Mouse (Mus musculus) neural tube, embryonic 15.5 days (tissue): ENCODE results near the gene Tbcc. TPM values are rescaled to one million over a fixed set of nuclear protein-coding genes. Genes with fewer than 3 reads are reported as not detected.

Experiments used
- ATAC-seq: fragments of 200-750 bp; cut with Nextera tagmentation; 2 replicates; pipeline ENCODE4 v1.8.0; 2017; ENCODE audit warnings: mild to moderate bottlenecking, moderate TSS enrichment, moderate library complexity; ENCODE audit not compliant: low FRiP score
- H3K27ac ChIP-seq: fragments of 300-500 bp; sonication (generic); replicated peaks from 2 replicates; pipeline ENCODE4 v1.5.1; 2015; ENCODE audit warnings: mild to moderate bottlenecking, inconsistent platforms
- H3K27me3 ChIP-seq: fragments of 300-500 bp; sonication (generic); replicated peaks from 2 replicates; pipeline ENCODE4 v1.6.1; 2015; ENCODE audit warnings: inconsistent platforms
- H3K36me3 ChIP-seq: fragments of 300-500 bp; sonication (generic); 2 replicates; pipeline ENCODE4 v1.6.1; 2015; ENCODE audit warnings: inconsistent platforms
- H3K4me1 ChIP-seq: fragments of 300-500 bp; sonication (generic); 2 replicates; pipeline ENCODE4 v1.6.1; 2015; ENCODE audit warnings: inconsistent platforms
- H3K4me2 ChIP-seq: fragments of 300-500 bp; sonication (generic); 2 replicates; pipeline ENCODE4 v1.6.1; 2015; ENCODE audit warnings: inconsistent platforms, mild to moderate bottlenecking, moderate library complexity
- H3K4me3 ChIP-seq: fragments of 300-500 bp; sonication (generic); replicated peaks from 2 replicates; pipeline ENCODE4 v1.5.1; 2015; ENCODE audit warnings: mild to moderate bottlenecking, inconsistent platforms
- H3K9ac ChIP-seq: fragments of 300-500 bp; sonication (generic); replicated peaks from 2 replicates; pipeline ENCODE4 v1.6.1; 2015; ENCODE audit warnings: mild to moderate bottlenecking, inconsistent platforms
- H3K9me3 ChIP-seq: fragments of 300-500 bp; sonication (generic); replicated peaks from 2 replicates; pipeline ENCODE4 v1.6.1; 2016; ENCODE audit warnings: inconsistent platforms
- WGBS: fragments of 180-500 bp; shearing (Covaris S2); methylation state at CpG from one replicate; pipeline ENCODE4 v1.1.7; 2015; ENCODE audit warnings: mixed read lengths; 5-methylcytosine and 5-hydroxymethylcytosine counted together
- polyA plus RNA-seq: library from polyadenylated mRNA; unstranded; fragments of >200 nt; fragmentation: Nextera tagmentation; extraction: Ambion mirVana; gene quantifications from 2 replicates; pipeline ENCODE4 v1.2.1, GENCODE M21; 2015

Tbcc gene
- polyA plus RNA-seq, 1 experiment from 2014 or later = 62.5 TPM

DNA sequence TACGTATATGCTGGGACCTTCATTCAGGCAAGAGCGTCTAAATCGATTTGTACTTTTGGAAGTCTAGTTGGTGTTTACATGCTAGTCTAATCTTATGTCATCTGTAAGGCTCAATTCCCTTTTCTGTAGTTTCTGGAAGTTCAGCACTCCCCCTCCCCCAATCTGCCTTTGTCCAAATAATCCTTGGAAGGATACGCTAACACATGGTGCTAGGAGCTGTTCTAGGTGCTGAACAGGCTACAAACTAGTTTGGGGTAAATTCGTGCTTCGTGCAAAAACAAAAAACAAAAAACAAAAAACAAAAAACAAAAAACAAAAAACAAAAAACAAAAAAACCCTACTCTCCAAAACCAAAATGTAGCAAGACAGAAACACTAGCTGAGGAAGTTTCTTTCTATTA is 30.4 kb downstream of the Tbcc start:
- H3K4me3 ChIP-seq = no peak overlapping the region
- no peaks in the 10 kb centered on the region for H3K4me1 ChIP-seq
- no peaks in the 10 kb centered on the region for H3K27me3 ChIP-seq
- ATAC-seq = no peak
- H3K9me3 ChIP-seq = no peaks in the 10 kb centered on the region
- 72% methylated on average over 6 of the region's 6 CpGs for WGBS
- no peak overlapping the region for H3K27ac ChIP-seq
- H3K4me2 ChIP-seq = no peak overlapping the region
- H3K36me3 ChIP-seq = no peaks in the 10 kb centered on the region
- no peak overlapping the region for H3K9ac ChIP-seq

DNA sequence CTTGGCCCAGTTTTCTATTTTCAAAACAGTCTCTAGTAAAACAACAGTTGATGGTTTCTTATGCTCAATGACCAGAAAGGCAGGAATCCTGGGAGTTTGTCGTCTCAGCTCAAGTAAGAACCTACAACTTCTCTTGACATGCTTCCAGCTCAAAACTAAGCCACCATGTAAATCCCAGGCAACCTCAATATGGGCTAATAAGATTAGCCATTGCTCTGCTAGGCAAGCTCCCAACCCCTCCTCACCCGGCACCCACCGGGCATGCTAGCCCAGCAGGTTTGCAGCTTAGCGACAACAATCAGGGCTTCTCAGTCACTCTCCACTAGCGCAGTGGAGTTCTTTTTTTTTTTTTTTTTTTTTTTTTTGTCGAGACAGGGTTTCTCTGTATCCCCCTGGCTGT is 35.7 kb downstream of the Tbcc start:
- peaks cover 24% of the 10 kb centered on the region for H3K36me3 ChIP-seq
- H3K4me1 ChIP-seq = no peaks in the 10 kb centered on the region
- no peak overlapping the region for H3K4me2 ChIP-seq
- H3K27me3 ChIP-seq = no peaks in the 10 kb centered on the region
- ATAC-seq = no peak
- 71% methylated on average over 6 of the region's 6 CpGs for WGBS
- no peak overlapping the region for H3K9ac ChIP-seq
- H3K27ac ChIP-seq = no peak overlapping the region
- H3K4me3 ChIP-seq = no peak overlapping the region
- H3K9me3 ChIP-seq = no peaks in the 10 kb centered on the region

DNA sequence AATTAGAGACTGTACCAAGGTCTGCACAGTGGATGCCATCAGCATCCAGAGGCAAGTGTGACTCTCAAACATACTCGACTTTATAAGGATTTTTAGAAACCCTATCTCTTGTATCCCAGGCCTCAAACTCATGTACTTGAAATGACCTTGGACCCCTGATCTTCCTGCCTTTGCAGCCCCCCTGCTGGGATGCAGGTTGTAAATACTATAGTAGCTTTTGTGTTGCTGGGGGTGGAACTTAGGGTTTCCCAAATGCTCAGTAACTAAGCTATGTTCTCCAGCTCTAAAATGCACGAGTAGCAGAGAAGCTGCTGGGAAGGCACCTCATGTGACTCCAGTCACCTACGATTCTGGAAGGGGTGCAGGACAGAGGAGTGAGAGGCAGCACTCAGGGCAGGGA is 36.5 kb downstream of the Tbcc start:
- Histone ChIP-seq H3K4me3 (no peak overlapping the region), H3K4me1 (no peaks in the 10 kb centered on the region), H3K4me2 (no peak overlapping the region), H3K27me3 (no peaks in the 10 kb centered on the region), H3K9me3 (no peaks in the 10 kb centered on the region), H3K9ac (no peak overlapping the region), H3K36me3 (peaks cover 32% of the 10 kb centered on the region), H3K27ac (no peak overlapping the region)
- WGBS = 48% methylated on average over 3 of the region's 3 CpGs
- no peak for ATAC-seq

DNA sequence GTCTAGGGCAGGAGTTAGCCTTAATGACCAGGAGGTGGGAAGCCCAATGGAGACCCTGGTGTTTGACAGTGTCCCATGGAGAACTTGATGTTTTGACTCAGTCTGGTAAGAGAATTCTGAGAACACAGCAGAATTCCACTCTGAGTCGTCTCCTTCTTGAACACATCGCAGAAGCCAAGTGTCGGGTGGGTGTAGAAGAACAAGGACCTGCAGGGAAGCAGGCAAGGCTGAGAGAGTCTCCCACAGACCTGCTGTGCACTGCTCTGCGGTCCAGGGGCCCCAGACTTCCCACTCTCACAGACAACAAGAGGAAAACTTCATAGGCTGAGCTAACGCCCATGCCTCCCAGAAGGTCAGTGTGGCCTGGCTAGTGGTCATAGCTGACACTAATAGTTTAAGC is 37.3 kb downstream of the Tbcc start:
- Histone ChIP-seq H3K27me3 (no peaks in the 10 kb centered on the region), H3K4me1 (no peaks in the 10 kb centered on the region), H3K9me3 (no peaks in the 10 kb centered on the region), H3K4me3 (no peak overlapping the region), H3K27ac (no peak overlapping the region), H3K4me2 (no peak overlapping the region), H3K36me3 (peaks cover 40% of the 10 kb centered on the region), H3K9ac (no peak overlapping the region)
- ATAC-seq = no peak
- WGBS = 95% methylated on average over 5 of the region's 5 CpGs

DNA sequence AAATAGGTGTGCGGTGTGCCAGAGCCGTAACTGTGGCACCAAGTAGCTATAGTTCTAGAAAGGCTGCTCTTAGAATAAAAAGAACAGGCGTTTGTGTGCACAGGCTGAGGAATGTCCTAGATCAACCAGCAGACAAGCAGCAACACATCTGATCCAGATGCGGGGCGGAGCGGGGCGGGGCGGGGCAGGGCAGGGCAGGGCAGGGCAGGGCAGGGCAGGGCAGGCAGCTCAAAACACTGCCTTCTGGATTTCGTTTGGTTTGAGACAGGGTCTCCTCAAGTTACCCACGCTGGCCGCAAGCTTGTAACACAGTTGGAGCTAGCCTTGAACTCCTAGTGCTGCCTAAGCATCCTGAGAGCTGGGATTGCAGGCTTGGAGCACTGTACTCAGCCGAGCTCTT is 38.8 kb downstream of the Tbcc start:
- Histone ChIP-seq H3K9me3 (no peaks in the 10 kb centered on the region), H3K4me2 (no peak overlapping the region), H3K4me1 (no peaks in the 10 kb centered on the region), H3K27me3 (no peaks in the 10 kb centered on the region), H3K36me3 (peaks cover 55% of the 10 kb centered on the region), H3K27ac (no peak overlapping the region), H3K9ac (no peak overlapping the region), H3K4me3 (no peak overlapping the region)
- ATAC-seq = no peak
- WGBS = 89% methylated on average over 12 of the region's 12 CpGs

- Histone ChIP-seq H3K27ac (no peak overlapping the region), H3K4me3 (no peak overlapping the region), H3K9ac (no peak overlapping the region), H3K9me3 (no peaks in the 10 kb centered on the region), H3K27me3 (no peaks in the 10 kb centered on the region), H3K4me2 (no peak overlapping the region), H3K36me3 (peaks cover 62% of the 10 kb centered on the region), H3K4me1 (no peaks in the 10 kb centered on the region)
- ATAC-seq = no peak
- WGBS = 90% methylated on average over 7 of the region's 7 CpGs
These were observed 39.4 kb downstream of the Tbcc start for GRCm38 (mm10) chr17:46929897-46930296.

GRCm38 (mm10) chr17:46932961-46933360 is 42.5 kb downstream of the Tbcc start:
- Histone ChIP-seq H3K36me3 (peaks cover 90% of the 10 kb centered on the region), H3K27me3 (no peaks in the 10 kb centered on the region), H3K27ac (no peak overlapping the region), H3K4me2 (no peak overlapping the region), H3K4me3 (no peak overlapping the region), H3K4me1 (no peaks in the 10 kb centered on the region), H3K9me3 (no peaks in the 10 kb centered on the region), H3K9ac (no peak overlapping the region)
- no peak for ATAC-seq
- 97% methylated on average over 5 of the region's 5 CpGs for WGBS

- Histone ChIP-seq H3K4me1 (no peaks in the 10 kb centered on the region), H3K4me2 (no peak overlapping the region), H3K9me3 (no peaks in the 10 kb centered on the region), H3K27me3 (no peaks in the 10 kb centered on the region), H3K4me3 (no peak overlapping the region), H3K9ac (no peak overlapping the region), H3K27ac (no peak overlapping the region), H3K36me3 (peaks cover 92% of the 10 kb centered on the region)
- 86% methylated on average over 19 of the region's 19 CpGs for WGBS
- no peak for ATAC-seq
These were observed 43.3 kb downstream of the Tbcc start for GRCm38 (mm10) chr17:46933557-46934348.

- Histone ChIP-seq H3K27ac (no peak overlapping the region), H3K4me3 (no peak overlapping the region), H3K4me2 (no peak overlapping the region), H3K4me1 (no peaks in the 10 kb centered on the region), H3K9ac (no peak overlapping the region), H3K9me3 (no peaks in the 10 kb centered on the region), H3K36me3 (peaks cover 94% of the 10 kb centered on the region), H3K27me3 (no peaks in the 10 kb centered on the region)
- 94% methylated on average over 8 of the region's 8 CpGs for WGBS
- no peak for ATAC-seq
These were observed 50.0 kb downstream of the Tbcc start for GRCm38 (mm10) chr17:46940461-46940860.

Other genes starting within 250 kb of the Tbcc start
- 31.8 and 32.3 TPM in 2 replicates for gene Klc4, start 244.7 kb upstream of the Tbcc start, polyA plus RNA-seq
- 64.9 and 80.5 TPM in 2 replicates for gene Mrpl2, start 244.5 kb upstream of the Tbcc start, polyA plus RNA-seq
- 37.1 and 40.1 TPM in 2 replicates for gene Cul7, start 240.3 kb upstream of the Tbcc start, polyA plus RNA-seq
- 53.5 and 59.1 TPM in 2 replicates for gene Rrp36, start 216.3 kb upstream of the Tbcc start, polyA plus RNA-seq
- gene Mea1, start 211.9 kb upstream of the Tbcc start, polyA plus RNA-seq = 275 and 308 TPM in 2 replicates
- 166 TPM in 2 replicates for gene Klhdc3, start 209.8 kb upstream of the Tbcc start, polyA plus RNA-seq
- 89.1 and 93.2 TPM in 2 replicates for gene Ppp2r5d, start 185.6 kb upstream of the Tbcc start, polyA plus RNA-seq
- 27.8 and 28.3 TPM in 2 replicates for gene Pex6, start 179.2 kb upstream of the Tbcc start, polyA plus RNA-seq
- gene Gnmt, start 161.5 kb upstream of the Tbcc start, polyA plus RNA-seq = 1.7 and 1.9 TPM in 2 replicates
- 72.2 and 76.1 TPM in 2 replicates for gene Cnpy3, start 138.5 kb upstream of the Tbcc start, polyA plus RNA-seq
- gene Ptcra, start 127.0 kb upstream of the Tbcc start, polyA plus RNA-seq = 0.19 and 43.5 TPM in 2 replicates
- 53.8 and 56.8 TPM in 2 replicates for gene 2310039H08Rik, start 118.0 kb upstream of the Tbcc start, polyA plus RNA-seq
- 77.2 and 88.4 TPM in 2 replicates for gene Rpl7l1, start 108.0 kb upstream of the Tbcc start, polyA plus RNA-seq
- gene Bicral, start 32.2 kb upstream of the Tbcc start, polyA plus RNA-seq = 6.6 and 8.3 TPM in 2 replicates
- gene Prph2, start 19.8 kb downstream of the Tbcc start, polyA plus RNA-seq = not detected in 2 replicates
- 15.6 TPM in 2 replicates for gene Ubr2, start 119.9 kb downstream of the Tbcc start, polyA plus RNA-seq